Mouse (Mus musculus) E14TG2a.4 (cell line): ENCODE data around the gene Uri1.

ENCODE experiments used
- CTCF ChIP-seq: conservative IDR thresholded peaks from 2 replicates; pipeline ENCODE4 v1.5.1; 2014; ENCODE audit warnings: low read length
- NANOG ChIP-seq: IDR thresholded peaks from 2 replicates; pipeline ENCODE4 v1.6.1; 2014; ENCODE audit warnings: borderline replicate concordance, low read length, mixed read lengths
- POU5F1 ChIP-seq: IDR thresholded peaks from 2 replicates; pipeline ENCODE4 v1.6.1; 2014; ENCODE audit warnings: low read length, borderline replicate concordance

- no peak for TF ChIP-seq CTCF
- no peak for TF ChIP-seq POU5F1
- TF ChIP-seq NANOG: no peak
Observed at GRCm38 (mm10) chr7:38019369-38019749, 4.0 kb downstream of the Uri1 start.
